Mouse (Mus musculus) kidney, adult 2 months (tissue): ENCODE data around the gene Zfp830.

Experiments
- CTCF ChIP-seq: fragments of 200-500 bp; conservative IDR thresholded peaks from 2 replicates; pipeline ENCODE4 v1.5.1; 2011; ENCODE audit warnings: low read depth, mild to moderate bottlenecking, control low read depth, low read length, moderate library complexity, mixed read lengths; ENCODE audit not compliant: insufficient read depth, insufficient read length
- POLR2A ChIP-seq: fragments of 200-500 bp; IDR thresholded peaks from one replicate; pipeline ENCODE4 v1.6.1; 2011; ENCODE audit warnings: low read depth, low read length, control low read depth

DNA sequence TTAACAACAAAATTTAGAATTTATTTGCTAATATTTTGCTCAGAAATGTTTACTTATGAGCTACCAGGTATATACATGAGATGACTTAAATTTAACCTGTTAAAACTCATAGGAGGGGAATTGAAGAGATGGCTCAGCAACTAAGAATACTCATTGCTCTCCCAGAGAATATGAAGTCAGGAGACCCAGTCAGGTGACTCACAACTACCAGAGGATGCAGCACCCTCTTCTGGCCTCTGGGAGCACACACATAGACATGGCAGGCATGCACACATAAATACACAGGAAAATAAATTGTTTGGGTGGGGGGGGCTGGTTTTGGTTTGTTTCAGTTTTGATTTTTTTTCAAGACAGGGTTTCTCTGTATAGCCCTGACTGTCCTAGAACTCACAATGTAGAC is 25.1 kb upstream of the Zfp830 start:
- TF ChIP-seq CTCF (0 out of 2 replicates have a peak, but pooled peaks have one; percentile 10), POLR2A (no peak)
